ENCODE assay signal across 22 mouse cellular contexts in the genomic region with DNA sequence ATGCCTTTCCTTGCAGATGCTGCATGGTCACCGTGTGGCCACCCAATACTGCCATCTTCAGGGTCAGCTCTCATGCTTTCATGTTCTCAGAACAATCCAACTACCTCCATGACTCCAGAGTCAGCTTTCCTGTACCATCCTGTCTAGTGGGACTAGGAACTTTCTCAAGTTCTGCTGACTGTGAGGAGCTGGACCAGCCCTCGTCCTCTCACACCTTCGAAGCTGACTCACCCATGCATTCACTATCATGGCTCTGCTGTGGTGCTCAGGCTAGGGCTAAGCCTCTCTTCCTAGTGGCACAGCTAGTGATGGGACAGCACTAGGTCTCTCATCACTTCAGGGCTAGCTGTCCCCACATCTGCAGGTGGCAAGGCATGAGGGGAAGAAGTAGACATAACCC. TPM values are rescaled to one million over a fixed set of nuclear protein-coding genes. Genes with fewer than 3 reads are reported as not detected.
A peak's percentile ranks its signal among the peaks of the same experiment; 100 is the strongest.
DNase-seq lines count a peak whose midpoint lies in the region; ATAC-seq and TF ChIP-seq lines count a peak whose summit lies in the region.
"Had no signal": no experiment of that assay in that cellular context is flagged by ENCODE, and none has a peak within 500 bp of the region (broad histone marks: within the 10 kb centered on the region; RNA-seq: fewer than 3 reads in every experiment).

No protein-coding gene starts in this region.

- no peaks in the 10 kb centered on the region for H3K79me2 ChIP-seq in CH12.LX (replicated peaks; ENCODE audit: control insufficient read depth, extremely low read depth, insufficient read depth, poor library complexity, severe bottlenecking)

- H3K4me2 ChIP-seq in liver, embryonic 14.5 days (ENCODE audit: low read depth): no peak overlapping the region
- H3K4me2 ChIP-seq in liver, embryonic 11.5 days: no peak overlapping the region
- no peak overlapping the region for H3K4me2 ChIP-seq in CH12.LX (ENCODE audit: insufficient read depth, low read depth, poor library complexity, severe bottlenecking)
- H3K4me2 ChIP-seq: embryonic facial prominence, embryonic 12.5 days; forebrain, embryonic 12.5 days; heart, embryonic 13.5 days; hindbrain, embryonic 12.5 days had no signal

- WGBS in liver, embryonic 14.5 days (ENCODE audit: insufficient replicate concordance): 70% methylated on average over 3 of the region's 3 CpGs
- 78% methylated on average over 3 of the region's 3 CpGs for WGBS in liver, embryonic 11.5 days

- H3K27me3 ChIP-seq in liver, embryonic 14.5 days (ENCODE audit: control insufficient read depth, insufficient read depth, low read length): no peaks in the 10 kb centered on the region
- H3K27me3 ChIP-seq in liver, embryonic 11.5 days (replicated peaks; ENCODE audit: control insufficient read depth, insufficient read depth, low read length): no peaks in the 10 kb centered on the region
- peaks cover 1% of the 10 kb centered on the region for H3K27me3 ChIP-seq in CH12.LX (replicated peaks)
- H3K27me3 ChIP-seq: embryonic facial prominence, embryonic 12.5 days; forebrain, embryonic 12.5 days; heart, embryonic 13.5 days; hindbrain, embryonic 12.5 days had no signal

- H3K36me3 ChIP-seq in liver, embryonic 14.5 days (replicated peaks; ENCODE audit: control insufficient read depth, insufficient read depth, low read depth): no peaks in the 10 kb centered on the region
- H3K36me3 ChIP-seq in liver, embryonic 11.5 days (ENCODE audit: control insufficient read depth, insufficient read depth, low read length): no peaks in the 10 kb centered on the region
- H3K36me3 ChIP-seq in CH12.LX (replicated peaks in 1 of 2; ENCODE audit: control insufficient read depth in 1 of 2, insufficient read depth in 1 of 2, low read length in 1 of 2): no peaks in the 10 kb centered on the region
- H3K36me3 ChIP-seq: embryonic facial prominence, embryonic 12.5 days; forebrain, embryonic 12.5 days; G1E; heart, embryonic 13.5 days; hindbrain, embryonic 12.5 days had no signal

- H3K4me3 ChIP-seq in liver, embryonic 14.5 days (ENCODE audit: insufficient read depth in 1 of 2, low read depth in 2 of 2, low read length in 2 of 2): no peak overlapping the region
- H3K4me3 ChIP-seq in liver, embryonic 11.5 days (ENCODE audit: low read depth, low read length): no peak overlapping the region
- H3K4me3 ChIP-seq in CH12.LX (replicated peaks in 1 of 3; ENCODE audit: low read depth in 2 of 3, low read length in 2 of 3, poor library complexity in 1 of 3): no peak overlapping the region
- no peak overlapping the region for H3K4me3 ChIP-seq in bone marrow macrophage, adult 2 months (ENCODE audit: insufficient read depth, low read length)
- H3K4me3 ChIP-seq: embryonic facial prominence, embryonic 12.5 days; forebrain, embryonic 12.5 days; gastrocnemius, adult 2 months; heart, embryonic 13.5 days; hindbrain, embryonic 12.5 days had no signal

- no peak for TF ChIP-seq EP300 in liver, embryonic 14.5 days (IDR thresholded peaks at IDR 0.05; ENCODE audit: low read depth)
- no peak for TF ChIP-seq EP300 in CH12.LX (IDR thresholded peaks at IDR 0.05; ENCODE audit: low read length)

- TF ChIP-seq RAD21 in CH12.LX (IDR thresholded peaks at IDR 0.05; ENCODE audit: low read depth, low read length): peak; percentile 6

- no peak overlapping the region for H3K9ac ChIP-seq in liver, embryonic 14.5 days (replicated peaks)
- H3K9ac ChIP-seq in liver, embryonic 11.5 days (ENCODE audit: low read depth, low read length): no peak overlapping the region
- H3K9ac ChIP-seq in CH12.LX (ENCODE audit: insufficient read depth, low read depth): no peak overlapping the region
- H3K9ac ChIP-seq: embryonic facial prominence, embryonic 12.5 days; forebrain, embryonic 12.5 days; heart, embryonic 13.5 days; hindbrain, embryonic 12.5 days had no signal

- in situ Hi-C loops in CH12.LX (cut with MboI; ENCODE audit: low pct_ligation_motif_present, low pct_unique_long_range_greater_than_20kb, low sequenced_read_pairs): no loop called here

- no peak for TF ChIP-seq POLR2A in CH12.LX (IDR thresholded peaks at IDR 0.05; ENCODE audit: low read depth, low read length)
- TF ChIP-seq POLR2A in bone marrow macrophage, adult 2 months (IDR thresholded peaks at IDR 0.05; ENCODE audit: borderline replicate concordance, low read depth, low read length): no peak

- H3K9me3 ChIP-seq in liver, embryonic 14.5 days (ENCODE audit: control insufficient read depth, low read length): no peaks in the 10 kb centered on the region
- no peaks in the 10 kb centered on the region for H3K9me3 ChIP-seq in liver, embryonic 11.5 days (ENCODE audit: control insufficient read depth, low read length)
- no peaks in the 10 kb centered on the region for H3K9me3 ChIP-seq in CH12.LX (replicated peaks; ENCODE audit: low read length)
- H3K9me3 ChIP-seq: embryonic facial prominence, embryonic 12.5 days; forebrain, embryonic 12.5 days; G1E; heart, embryonic 13.5 days; hindbrain, embryonic 12.5 days had no signal

- H3K27ac ChIP-seq in liver, embryonic 14.5 days: no peak overlapping the region
- H3K27ac ChIP-seq in liver, embryonic 11.5 days (ENCODE audit: low read depth, low read length): no peak overlapping the region
- H3K27ac ChIP-seq in CH12.LX (ENCODE audit: insufficient read depth, low read depth): no peak overlapping the region
- H3K27ac ChIP-seq in bone marrow macrophage, adult 2 months (ENCODE audit: insufficient read depth, low read depth, low read length): peak overlapping the region; percentile 14
- H3K27ac ChIP-seq: embryonic facial prominence, embryonic 12.5 days; forebrain, embryonic 12.5 days; gastrocnemius, adult 2 months; heart, embryonic 13.5 days; hindbrain, embryonic 12.5 days had no signal

- ATAC-seq in liver, embryonic 14.5 days (ENCODE audit: insufficient read depth): 0 out of 2 replicates have a peak, but pooled peaks have one; percentile 6
- ATAC-seq in liver, embryonic 11.5 days (replicated peaks; ENCODE audit: low FRiP score): no peak
- 0 out of 2 replicates have a peak, but pooled peaks have one; percentile 33 for ATAC-seq in megakaryocyte-erythroid progenitor cell, adult 5-6 weeks (replicated peaks; ENCODE audit: low FRiP score, low TSS enrichment, poor library complexity, severe bottlenecking)
- ATAC-seq: forebrain, embryonic 16.5 days; hindbrain, embryonic 16.5 days had no signal

- no peak for TF ChIP-seq CTCF in liver, embryonic 14.5 days (IDR thresholded peaks at IDR 0.05; ENCODE audit: low read depth)
- peak in 1 of 2 experiments; percentile 25; a peak in 1 of 4 replicates for TF ChIP-seq CTCF in CH12.LX (conservative IDR thresholded peaks at IDR 0.05 in 1 of 2, IDR thresholded peaks at IDR 0.05 in 1 of 2; ENCODE audit: low read depth in 2 of 2, low read length in 2 of 2)
- TF ChIP-seq CTCF in bone marrow macrophage, adult 2 months (IDR thresholded peaks at IDR 0.05; ENCODE audit: low read depth, low read length): no peak

- dilution Hi-C loops in CH12.LX (cut with MboI; ENCODE audit: extremely low pct_ligation_motif_present, extremely low pct_unique_long_range_greater_than_20kb, low sequenced_read_pairs): no loop called here

- no peaks in the 10 kb centered on the region for H3K4me1 ChIP-seq in liver, embryonic 14.5 days (replicated peaks; ENCODE audit: control insufficient read depth in 2 of 2, insufficient read depth in 2 of 2, low read length in 1 of 2)
- no peaks in the 10 kb centered on the region for H3K4me1 ChIP-seq in liver, embryonic 11.5 days (replicated peaks; ENCODE audit: control insufficient read depth, insufficient read depth, low read length)
- H3K4me1 ChIP-seq in CH12.LX (ENCODE audit: control insufficient read depth in 1 of 2, insufficient read depth in 2 of 2): peaks cover 14 to 32% of the 10 kb centered on the region in 2 experiments
- peaks cover 27% of the 10 kb centered on the region for H3K4me1 ChIP-seq in bone marrow macrophage, adult 2 months (ENCODE audit: control insufficient read depth, insufficient read depth, low read length)
- H3K4me1 ChIP-seq: embryonic facial prominence, embryonic 12.5 days; forebrain, embryonic 12.5 days; hindbrain, embryonic 12.5 days had no signal

- no peak for DNase-seq in liver, embryonic 14.5 days (ENCODE audit: low read depth in 3 of 3, low spot score in 3 of 3)
- DNase-seq in liver, embryonic 11.5 days (ENCODE audit: low spot score): no peak
- DNase-seq in CH12.LX (ENCODE audit: extremely low read depth): no peak
- no peak for DNase-seq in embryo, embryonic 11 days
- DNase-seq: adrenal gland, adult 8-10 months; adrenal gland, postnatal 36 days; cerebellum, adult 11 months; cerebellum, adult 8-10 months; cerebellum, postnatal 14 days; gastrocnemius, adult 2 months; gastrocnemius, postnatal 25 days; heart, postnatal 4 days had no signal

TF ChIP-seq in CH12.LX, 34 proteins besides CTCF, POLR2A, EP300 and RAD21 (continues in another document):
- TF ChIP-seq JUND (conservative IDR thresholded peaks at IDR 0.05; ENCODE audit: low read depth, low read length) (no peak), RCOR1 (conservative IDR thresholded peaks at IDR 0.05; ENCODE audit: low read depth, low read length) (no peak), CHD1 (IDR thresholded peaks at IDR 0.05; ENCODE audit: low read depth, low read length) (no peak), NELFE (IDR thresholded peaks at IDR 0.05; ENCODE audit: low read depth, low read length) (no peak), SIN3A (IDR thresholded peaks at IDR 0.05; ENCODE audit: low read length) (no peak), JUN (IDR thresholded peaks at IDR 0.05; ENCODE audit: insufficient read depth, low read depth, low read length) (no peak), ZMIZ1 (IDR thresholded peaks at IDR 0.05; ENCODE audit: low read depth, low read length) (no peak), IRF4 (IDR thresholded peaks at IDR 0.05; ENCODE audit: low read depth, low read length) (no peak), MAX (IDR thresholded peaks at IDR 0.05; ENCODE audit: low read length) (no peak), HCFC1 (IDR thresholded peaks at IDR 0.05; ENCODE audit: low read depth, low read length) (no peak), MYC (IDR thresholded peaks at IDR 0.05; ENCODE audit: low read depth, low read length) (no peak), SMC3 (IDR thresholded peaks at IDR 0.05; ENCODE audit: low read depth, low read length) (no peak), ELF1 (IDR thresholded peaks at IDR 0.05; ENCODE audit: low read depth, low read length) (no peak)

RNA-seq across cellular contexts. Expression of a gene that starts 30.7 kb away (rescaled TPM):
- 5.2 and 9.3 TPM in 2 replicates for polyA plus RNA-seq in liver, embryonic 14.5 days (2012; rRNA removed)
- 23.0 and 25.9 TPM in 2 replicates for polyA plus RNA-seq in liver, embryonic 14.5 days (2014; fragmentation: Nextera tagmentation; extraction: Ambion mirVana)
- 11.3 and 11.9 TPM in 2 replicates for polyA plus RNA-seq in liver, embryonic 11.5 days (2014; fragmentation: Nextera tagmentation; extraction: Ambion mirVana)
- total RNA-seq in CH12.LX (2012; rRNA removed): 145 and 189 TPM in 2 replicates
- 690 and 774 TPM in 2 replicates for total RNA-seq in CH12.LX (2014; rRNA removed)
- 608 and 652 TPM in 2 replicates for polyA plus RNA-seq in CH12.LX (2012; ENCODE audit: insufficient read length, low read depth)
- polyA plus RNA-seq in bone marrow macrophage, adult 2 months (2012; ENCODE audit: insufficient read depth, insufficient read length, missing spikeins): 390 and 451 TPM in 2 replicates
- total RNA-seq in megakaryocyte-erythroid progenitor cell, adult 5-6 weeks (2014; fragmentation: Nextera tagmentation): 2.8 and 4.1 TPM in 2 replicates
- total RNA-seq in megakaryocyte-erythroid progenitor cell, adult 5-6 weeks (2017): 8.0 and 8.9 TPM in 2 replicates
- total RNA-seq: granulocyte monocyte progenitor cell, adult 5-6 weeks had no signal
- polyA plus RNA-seq: G1E had no signal

Comparison
In these comparisons a context has a peak if more than half of its experiments do, and no peak if none do; other contexts are left out.
1. RNA of a gene that starts 30.7 kb away (polyA plus RNA-seq): 608 to 652 TPM in CH12.LX and 390 to 451 TPM in bone marrow macrophage, adult 2 months; 5.2 to 25.9 TPM in liver, embryonic 14.5 days and 11.3 to 11.9 TPM in liver, embryonic 11.5 days; every median in the first group is over 10 times any median in the second.